Mouse (Mus musculus): ENCODE measurements around the gene Phlpp1. TPM values are rescaled to one million over a fixed set of nuclear protein-coding genes. Genes with fewer than 3 reads are reported as not detected.

The Phlpp1 gene
- total and polyA plus RNA-seq, 2 experiments, result 8.3 to 8.7 TPM

DNA sequence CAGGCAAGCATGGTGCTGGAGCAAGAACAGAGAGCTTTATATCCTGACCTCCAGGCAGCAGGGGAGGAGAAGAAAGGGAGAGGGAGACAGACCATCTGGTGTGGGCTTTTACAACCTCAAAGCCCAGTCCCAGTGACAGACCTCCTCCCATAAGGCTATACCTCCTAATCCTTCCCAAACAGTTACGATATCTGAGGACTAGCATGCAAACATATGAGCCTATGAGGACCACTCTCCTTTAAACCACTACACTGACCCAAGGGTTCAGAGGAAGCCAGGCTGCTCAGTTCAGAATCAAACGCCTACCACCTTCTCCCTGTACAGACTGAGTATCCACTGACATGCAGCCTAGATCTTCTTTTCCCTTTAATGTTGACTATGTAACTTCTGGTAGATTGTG lies 239.3 kb downstream of the Phlpp1 start:
- no peaks in the 10 kb centered on the region for H3K27me3 ChIP-seq (ENCODE audit: control insufficient read depth, insufficient read depth, low read length)
- no peaks in the 10 kb centered on the region for H3K79me2 ChIP-seq (ENCODE audit: control insufficient read depth, insufficient read depth, low read length)
- WGBS, result 81% methylated on average over 2 of the region's 2 CpGs
- no peak overlapping the region for H3K27ac ChIP-seq (replicated peaks; ENCODE audit: insufficient read depth, low read depth, low read length)
- H3K4me1 ChIP-seq (ENCODE audit: control insufficient read depth, insufficient read depth, low read length), result no peaks in the 10 kb centered on the region
- DNase-seq (ENCODE audit: extremely low read depth, low read depth, low spot score), result no peak
- no peak for TF ChIP-seq POLR2A (IDR thresholded peaks at IDR 0.05; ENCODE audit: extremely low read depth, insufficient read depth, low read length)
- no peak for TF ChIP-seq CTCF (IDR thresholded peaks at IDR 0.05; ENCODE audit: low read depth, low read length)
- no peaks in the 10 kb centered on the region for H3K36me3 ChIP-seq (ENCODE audit: control insufficient read depth, insufficient read depth, low read length)
- no peak overlapping the region for H3K4me3 ChIP-seq (ENCODE audit: insufficient read depth, low read depth, low read length)
- H3K9ac ChIP-seq (ENCODE audit: low read depth, low read length), result no peak overlapping the region

DNA sequence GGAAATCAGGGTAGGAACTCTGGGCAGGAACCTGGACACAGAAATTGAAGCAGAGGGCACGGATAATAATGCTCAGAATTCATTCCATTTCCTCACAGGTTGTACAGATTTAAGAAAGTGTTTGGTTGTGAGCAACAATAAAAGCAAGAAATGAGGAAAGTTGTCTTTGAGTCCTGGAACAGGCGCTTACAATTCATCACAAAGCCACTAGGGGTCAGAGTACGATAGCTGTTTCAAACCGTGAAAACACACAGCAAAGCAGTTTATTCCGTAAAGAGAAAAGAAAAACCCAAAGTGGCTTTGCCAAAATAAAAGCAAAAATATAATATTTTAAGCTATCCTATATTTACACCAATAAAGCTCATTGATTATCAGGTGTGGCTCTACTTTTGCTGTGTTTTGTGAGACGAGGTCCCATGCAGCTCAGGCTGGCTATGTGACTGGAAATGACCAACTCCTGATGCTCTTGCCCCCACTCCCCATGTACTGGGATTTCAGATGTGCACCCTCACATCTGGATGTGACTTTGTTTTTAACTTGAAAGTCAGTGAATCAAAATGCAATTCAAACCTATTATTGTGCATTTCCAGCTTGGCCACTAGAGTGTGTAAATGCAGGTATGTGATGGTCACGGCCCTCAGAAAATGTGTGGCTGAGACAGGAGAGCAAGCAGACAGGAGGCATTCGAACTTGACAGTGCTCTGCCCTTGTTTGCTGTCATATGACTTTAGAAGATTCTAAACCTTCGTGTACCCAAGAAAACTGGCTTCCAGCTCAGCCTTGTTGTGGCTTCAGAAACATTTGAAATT lies 253.8 kb downstream of the Phlpp1 start:
- Histone ChIP-seq H3K36me3 (ENCODE audit: control insufficient read depth, insufficient read depth, low read length) (no peaks in the 10 kb centered on the region), H3K4me1 (ENCODE audit: control insufficient read depth, insufficient read depth, low read length) (no peaks in the 10 kb centered on the region), H3K27ac (replicated peaks; ENCODE audit: insufficient read depth, low read depth, low read length) (no peak overlapping the region), H3K79me2 (ENCODE audit: control insufficient read depth, insufficient read depth, low read length) (no peaks in the 10 kb centered on the region), H3K27me3 (ENCODE audit: control insufficient read depth, insufficient read depth, low read length) (no peaks in the 10 kb centered on the region), H3K9ac (ENCODE audit: low read depth, low read length) (no peak overlapping the region), H3K4me3 (ENCODE audit: insufficient read depth, low read depth, low read length) (no peak overlapping the region)
- 38% methylated on average over 9 of the region's 9 CpGs for WGBS
- peak; percentile 20 for DNase-seq (ENCODE audit: extremely low read depth, low read depth, low spot score)
- TF ChIP-seq CTCF (IDR thresholded peaks at IDR 0.05; ENCODE audit: low read depth, low read length) (0 out of 2 replicates have a peak, but pooled peaks have one; percentile 31), POLR2A (IDR thresholded peaks at IDR 0.05; ENCODE audit: extremely low read depth, insufficient read depth, low read length) (no peak)

GRCm38 (mm10) chr1:106428170-106428569 lies 256.6 kb downstream of the Phlpp1 start:
- WGBS, result 66% methylated on average over 8 of the region's 8 CpGs
- no peak overlapping the region for H3K9ac ChIP-seq (ENCODE audit: low read depth, low read length)
- no peaks in the 10 kb centered on the region for H3K79me2 ChIP-seq (ENCODE audit: control insufficient read depth, insufficient read depth, low read length)
- no peaks in the 10 kb centered on the region for H3K36me3 ChIP-seq (ENCODE audit: control insufficient read depth, insufficient read depth, low read length)
- H3K27me3 ChIP-seq (ENCODE audit: control insufficient read depth, insufficient read depth, low read length), result no peaks in the 10 kb centered on the region
- DNase-seq (ENCODE audit: extremely low read depth, low read depth, low spot score), result no peak
- no peak for TF ChIP-seq POLR2A (IDR thresholded peaks at IDR 0.05; ENCODE audit: extremely low read depth, insufficient read depth, low read length)
- H3K4me3 ChIP-seq (ENCODE audit: insufficient read depth, low read depth, low read length), result no peak overlapping the region
- no peak overlapping the region for H3K27ac ChIP-seq (replicated peaks; ENCODE audit: insufficient read depth, low read depth, low read length)
- H3K4me1 ChIP-seq (ENCODE audit: control insufficient read depth, insufficient read depth, low read length), result no peaks in the 10 kb centered on the region

- no peaks in the 10 kb centered on the region for H3K27me3 ChIP-seq (ENCODE audit: control insufficient read depth, insufficient read depth, low read length)
- H3K4me3 ChIP-seq (ENCODE audit: insufficient read depth, low read depth, low read length), result no peak overlapping the region
- H3K79me2 ChIP-seq (ENCODE audit: control insufficient read depth, insufficient read depth, low read length), result no peaks in the 10 kb centered on the region
- 81% methylated on average over 4 of the region's 4 CpGs for WGBS
- DNase-seq (ENCODE audit: extremely low read depth, low read depth, low spot score), result no peak
- H3K4me1 ChIP-seq (ENCODE audit: control insufficient read depth, insufficient read depth, low read length), result no peaks in the 10 kb centered on the region
- TF ChIP-seq POLR2A (IDR thresholded peaks at IDR 0.05; ENCODE audit: extremely low read depth, insufficient read depth, low read length) (no peak), CTCF (IDR thresholded peaks at IDR 0.05; ENCODE audit: low read depth, low read length) (no peak)
- H3K36me3 ChIP-seq (ENCODE audit: control insufficient read depth, insufficient read depth, low read length), result no peaks in the 10 kb centered on the region
- H3K27ac ChIP-seq (replicated peaks; ENCODE audit: insufficient read depth, low read depth, low read length), result no peak overlapping the region
- no peak overlapping the region for H3K9ac ChIP-seq (ENCODE audit: low read depth, low read length)
Measured at GRCm38 (mm10) chr1:106428580-106428979, 257.0 kb downstream of the Phlpp1 start.

DNA sequence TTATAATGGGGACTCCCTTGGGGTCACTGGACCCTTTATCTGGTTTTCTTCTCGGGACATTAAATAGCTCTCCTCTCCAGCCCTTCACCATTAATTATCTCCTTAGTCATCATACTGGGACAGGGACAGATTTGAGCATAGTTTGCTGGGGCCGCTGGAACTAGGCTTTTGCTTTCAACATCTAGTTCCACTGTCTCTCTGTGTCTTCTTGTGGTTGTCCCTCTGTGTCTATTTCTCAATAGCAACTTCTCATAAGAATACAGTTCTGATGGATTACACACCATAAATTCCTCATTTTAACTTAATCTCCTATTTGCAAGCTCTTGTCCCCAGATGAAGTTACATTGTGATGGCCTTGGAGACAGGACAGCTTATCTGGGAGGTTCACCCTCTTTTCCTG lies 262.0 kb downstream of the Phlpp1 start:
- 67% methylated on average over 2 of the region's 2 CpGs for WGBS
- H3K79me2 ChIP-seq (ENCODE audit: control insufficient read depth, insufficient read depth, low read length), result no peaks in the 10 kb centered on the region
- H3K36me3 ChIP-seq (ENCODE audit: control insufficient read depth, insufficient read depth, low read length), result no peaks in the 10 kb centered on the region
- no peak overlapping the region for H3K27ac ChIP-seq (replicated peaks; ENCODE audit: insufficient read depth, low read depth, low read length)
- DNase-seq (ENCODE audit: extremely low read depth, low read depth, low spot score), result no peak
- peaks cover 2% of the 10 kb centered on the region; the same call in 1 of the 2 replicates for H3K27me3 ChIP-seq (ENCODE audit: control insufficient read depth, insufficient read depth, low read length)
- H3K9ac ChIP-seq (ENCODE audit: low read depth, low read length), result no peak overlapping the region
- TF ChIP-seq POLR2A (IDR thresholded peaks at IDR 0.05; ENCODE audit: extremely low read depth, insufficient read depth, low read length) (no peak), CTCF (IDR thresholded peaks at IDR 0.05; ENCODE audit: low read depth, low read length) (no peak)
- no peak overlapping the region for H3K4me3 ChIP-seq (ENCODE audit: insufficient read depth, low read depth, low read length)
- H3K4me1 ChIP-seq (ENCODE audit: control insufficient read depth, insufficient read depth, low read length), result no peaks in the 10 kb centered on the region

Other genes with a start within 250 kb of the Phlpp1 start
- gene Zcchc2, start 181.3 kb upstream of the Phlpp1 start, total RNA-seq (2014; rRNA removed), result 12.2 and 16.2 TPM in 2 replicates
- 12.6 and 15.3 TPM in 2 replicates for gene Zcchc2, start 181.3 kb upstream of the Phlpp1 start, polyA plus RNA-seq (2012; rRNA removed)

All from liver, adult 2 months (tissue).